In the genomic region with DNA sequence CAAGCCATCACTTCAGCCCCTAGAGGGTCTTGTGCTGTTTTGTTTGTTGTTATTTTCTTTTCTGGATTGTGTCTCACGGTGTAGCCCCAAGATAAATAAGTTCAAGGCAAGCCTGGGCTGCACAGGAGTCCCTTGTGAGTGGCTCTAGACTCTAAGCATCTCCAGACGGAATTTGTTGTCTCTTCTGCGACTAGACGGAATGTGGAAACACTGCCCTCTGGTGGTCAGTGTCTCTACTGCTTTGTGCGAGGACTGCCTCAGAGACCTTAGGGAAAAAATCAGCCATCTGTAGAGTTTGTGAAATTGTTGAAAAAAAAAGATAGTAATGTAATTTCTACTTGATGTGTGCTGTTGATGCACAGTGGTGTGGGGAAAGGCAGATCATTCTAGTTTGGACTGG, we compare ENCODE assay signal across 9 mouse cellular contexts. TPM values are rescaled to one million over a fixed set of nuclear protein-coding genes. Genes with fewer than 3 reads are reported as not detected.
DNase-seq lines count a peak whose midpoint lies in the region; ATAC-seq and TF ChIP-seq lines count a peak whose summit lies in the region.
"Had no signal": no experiment of that assay in that cellular context is flagged by ENCODE, and none has a peak within 500 bp of the region (broad histone marks: within the 10 kb centered on the region; RNA-seq: fewer than 3 reads in every experiment).

No protein-coding gene starts in this region.

- peak; percentile 88 to 90 for TF ChIP-seq CTCF in CH12.LX (conservative IDR thresholded peaks at IDR 0.05 in 1 of 2, IDR thresholded peaks at IDR 0.05 in 1 of 2; ENCODE audit: low read depth in 2 of 2, low read length in 2 of 2)
- TF ChIP-seq CTCF in lung, embryonic 14.5 days (IDR thresholded peaks at IDR 0.05; ENCODE audit: low read depth): peak; percentile 88

- no peaks in the 10 kb centered on the region for H3K4me1 ChIP-seq in CH12.LX (ENCODE audit: control insufficient read depth in 1 of 2, insufficient read depth in 2 of 2)
- H3K4me1 ChIP-seq in lung, embryonic 14.5 days (ENCODE audit: insufficient read depth): no peaks in the 10 kb centered on the region
- H3K4me1 ChIP-seq: limb, embryonic 13.5 days had no signal

- no peaks in the 10 kb centered on the region for H3K79me2 ChIP-seq in CH12.LX (replicated peaks; ENCODE audit: control insufficient read depth, extremely low read depth, insufficient read depth, poor library complexity, severe bottlenecking)

- DNase-seq in CH12.LX (ENCODE audit: extremely low read depth): peak; percentile 77
- peak; percentile 25 for DNase-seq in adrenal gland, adult 8-10 months
- DNase-seq in embryo, embryonic 11 days: peak; percentile 87
- peak; percentile 87 for DNase-seq in kidney, postnatal 10 days
- peak; percentile 93 for DNase-seq in lung, embryonic 14.5 days
- peak; percentile 70 for DNase-seq in retina, postnatal 7 days (ENCODE audit: low read depth, low spot score)
- DNase-seq in thymus, postnatal 4 days: peak; percentile 85

- TF ChIP-seq RAD21 in CH12.LX (IDR thresholded peaks at IDR 0.05; ENCODE audit: low read depth, low read length): peak; percentile 67

- H3K4me3 ChIP-seq in CH12.LX (replicated peaks in 1 of 3; ENCODE audit: low read depth in 2 of 3, low read length in 2 of 3, poor library complexity in 1 of 3): no peak overlapping the region
- H3K4me3 ChIP-seq in lung, embryonic 14.5 days (ENCODE audit: low read depth, low read length): no peak overlapping the region
- H3K4me3 ChIP-seq: limb, embryonic 13.5 days had no signal

- H3K27me3 ChIP-seq in CH12.LX (replicated peaks): peaks cover 2% of the 10 kb centered on the region
- no peaks in the 10 kb centered on the region for H3K27me3 ChIP-seq in lung, embryonic 14.5 days (ENCODE audit: insufficient read depth, low read length)
- H3K27me3 ChIP-seq: limb, embryonic 13.5 days had no signal

- H3K27ac ChIP-seq in CH12.LX (ENCODE audit: insufficient read depth, low read depth): no peak overlapping the region
- H3K27ac ChIP-seq in lung, embryonic 14.5 days (ENCODE audit: low read depth): no peak overlapping the region
- H3K27ac ChIP-seq: limb, embryonic 13.5 days had no signal

- no peaks in the 10 kb centered on the region for H3K9me3 ChIP-seq in CH12.LX (replicated peaks; ENCODE audit: low read length)
- no peaks in the 10 kb centered on the region for H3K9me3 ChIP-seq in lung, embryonic 14.5 days (ENCODE audit: low read depth, low read length)
- H3K9me3 ChIP-seq: limb, embryonic 13.5 days had no signal

- dilution Hi-C loops in CH12.LX (cut with MboI; ENCODE audit: extremely low pct_ligation_motif_present, extremely low pct_unique_long_range_greater_than_20kb, low sequenced_read_pairs): no loop called here

- WGBS in lung, embryonic 14.5 days: 0% methylated on average over 5 of the region's 5 CpGs

- H3K4me2 ChIP-seq in CH12.LX (ENCODE audit: insufficient read depth, low read depth, poor library complexity, severe bottlenecking): no peak overlapping the region
- H3K4me2 ChIP-seq in lung, embryonic 14.5 days: no peak overlapping the region
- H3K4me2 ChIP-seq: limb, embryonic 13.5 days had no signal

- no peak overlapping the region for H3K9ac ChIP-seq in CH12.LX (ENCODE audit: insufficient read depth, low read depth)
- H3K9ac ChIP-seq in lung, embryonic 14.5 days: no peak overlapping the region
- H3K9ac ChIP-seq: limb, embryonic 13.5 days had no signal

- in situ Hi-C loops in CH12.LX (cut with MboI; ENCODE audit: low pct_ligation_motif_present, low pct_unique_long_range_greater_than_20kb, low sequenced_read_pairs): loop anchor here (10.0 kb wide), 1 partner anchor 65 kb away; no protein-coding TSS in a partner anchor

- TF ChIP-seq EP300 in CH12.LX (IDR thresholded peaks at IDR 0.05; ENCODE audit: low read length): no peak

- H3K36me3 ChIP-seq in CH12.LX (replicated peaks in 1 of 2; ENCODE audit: control insufficient read depth in 1 of 2, insufficient read depth in 1 of 2, low read length in 1 of 2): no peaks in the 10 kb centered on the region
- no peaks in the 10 kb centered on the region for H3K36me3 ChIP-seq in lung, embryonic 14.5 days (ENCODE audit: insufficient read depth)
- H3K36me3 ChIP-seq: limb, embryonic 13.5 days had no signal

- peak; percentile 74 for ATAC-seq in granulocyte monocyte progenitor cell, adult 5-6 weeks (replicated peaks; ENCODE audit: poor library complexity, severe bottlenecking)
- peak; percentile 62; the same call in 1 of the 2 replicates for ATAC-seq in lung, embryonic 14.5 days (ENCODE audit: insufficient read depth)

- TF ChIP-seq POLR2A in CH12.LX (IDR thresholded peaks at IDR 0.05; ENCODE audit: low read depth, low read length): no peak

TF ChIP-seq in CH12.LX, 34 proteins besides CTCF, POLR2A, EP300 and RAD21:
- TF ChIP-seq NELFE (IDR thresholded peaks at IDR 0.05; ENCODE audit: low read depth, low read length): peak; percentile 20; the same call in 1 of the 2 replicates
- peak; percentile 59 for TF ChIP-seq SMC3 (IDR thresholded peaks at IDR 0.05; ENCODE audit: low read depth, low read length)
- no peak for TF ChIP-seq BHLHE40 (IDR thresholded peaks at IDR 0.05; ENCODE audit: low read depth, low read length)
- TF ChIP-seq ZNF384 (IDR thresholded peaks at IDR 0.05; ENCODE audit: low read depth, low read length): no peak
- no peak for TF ChIP-seq ELF1 (IDR thresholded peaks at IDR 0.05; ENCODE audit: low read depth, low read length)
- no peak for TF ChIP-seq CHD2 (IDR thresholded peaks at IDR 0.05; ENCODE audit: low read length)
- no peak for TF ChIP-seq RCOR1 (conservative IDR thresholded peaks at IDR 0.05; ENCODE audit: low read depth, low read length)
TF ChIP-seq in CH12.LX: peak in this region for 2.

RNA-seq across cellular contexts. Expression of gene Arpc1a, which starts 13.9 kb away (rescaled TPM):
- total RNA-seq in CH12.LX (2012; rRNA removed) (57.5 and 59.2 TPM in 2 replicates), CH12.LX (2014; rRNA removed) (56.5 and 59.5 TPM in 2 replicates)
- 68.9 and 83.2 TPM in 2 replicates for polyA plus RNA-seq in CH12.LX (2012; ENCODE audit: insufficient read length, low read depth)
- 100 to 1,000 TPM; 127 to 148 (median 140) TPM for total RNA-seq in adrenal gland, adult 8-10 months (2022)
- total RNA-seq in granulocyte monocyte progenitor cell, adult 5-6 weeks (2014; fragmentation: Nextera tagmentation): 76.8 and 81.1 TPM in 2 replicates
- total RNA-seq in granulocyte monocyte progenitor cell, adult 5-6 weeks (2017): 42.0 and 48.1 TPM in 2 replicates
- 144 and 148 TPM in 2 replicates for polyA plus RNA-seq in lung, embryonic 14.5 days (2014; fragmentation: Nextera tagmentation; extraction: Ambion mirVana)

RNA-seq across cellular contexts. Expression of gene Kpna7, which starts 14.1 kb away (rescaled TPM):
- total RNA-seq in CH12.LX (2012; rRNA removed) (not detected in 2 replicates), CH12.LX (2014; rRNA removed) (not detected in 2 replicates)
- polyA plus RNA-seq in CH12.LX (2012; ENCODE audit: insufficient read length, low read depth): 0.26 TPM in 1 of 2 replicates, not detected in the other
- total RNA-seq in adrenal gland, adult 8-10 months (2022): not detected
- not detected in 2 replicates for total RNA-seq in granulocyte monocyte progenitor cell, adult 5-6 weeks (2014; fragmentation: Nextera tagmentation)
- total RNA-seq in granulocyte monocyte progenitor cell, adult 5-6 weeks (2017): not detected in 2 replicates
- polyA plus RNA-seq in lung, embryonic 14.5 days (2014; fragmentation: Nextera tagmentation; extraction: Ambion mirVana): not detected in 2 replicates
- polyA plus RNA-seq: limb, embryonic 13.5 days had no signal

RNA-seq across cellular contexts. Expression of gene 1700018F24Rik, which starts 26.9 kb away (rescaled TPM):
- total RNA-seq in CH12.LX (2012; rRNA removed): not detected in 2 replicates
- not detected in 2 replicates for total RNA-seq in CH12.LX (2014; rRNA removed)
- not detected in 2 replicates for polyA plus RNA-seq in CH12.LX (2012; ENCODE audit: insufficient read length, low read depth)
- total RNA-seq in adrenal gland, adult 8-10 months (2022): not detected
- not detected in 2 replicates for total RNA-seq in granulocyte monocyte progenitor cell, adult 5-6 weeks (2014; fragmentation: Nextera tagmentation)
- total RNA-seq in granulocyte monocyte progenitor cell, adult 5-6 weeks (2017): not detected in 2 replicates
- polyA plus RNA-seq in lung, embryonic 14.5 days (2014; fragmentation: Nextera tagmentation; extraction: Ambion mirVana): not detected in 2 replicates
- polyA plus RNA-seq: limb, embryonic 13.5 days had no signal

RNA-seq across cellular contexts. Expression of gene Gm4871, which starts 37.2 kb away (rescaled TPM):
- not detected in 2 replicates for total RNA-seq in CH12.LX (2012; rRNA removed)
- total RNA-seq in CH12.LX (2014; rRNA removed): not detected in 2 replicates
- not detected in 2 replicates for polyA plus RNA-seq in CH12.LX (2012; ENCODE audit: insufficient read length, low read depth)
- total RNA-seq in adrenal gland, adult 8-10 months (2022): not detected
- total RNA-seq in granulocyte monocyte progenitor cell, adult 5-6 weeks (2014; fragmentation: Nextera tagmentation): not detected in 2 replicates
- not detected in 2 replicates for total RNA-seq in granulocyte monocyte progenitor cell, adult 5-6 weeks (2017)
- not detected in 2 replicates for polyA plus RNA-seq in lung, embryonic 14.5 days (2014; fragmentation: Nextera tagmentation; extraction: Ambion mirVana)
- polyA plus RNA-seq: limb, embryonic 13.5 days had no signal

RNA-seq across cellular contexts. Expression of gene Arpc1b, which starts 44.3 kb away (rescaled TPM):
- 516 and 548 TPM in 2 replicates for total RNA-seq in CH12.LX (2012; rRNA removed)
- total RNA-seq in CH12.LX (2014; rRNA removed): 317 and 330 TPM in 2 replicates
- 441 and 472 TPM in 2 replicates for polyA plus RNA-seq in CH12.LX (2012; ENCODE audit: insufficient read length, low read depth)
- 100 to 1,000 TPM; 185 to 202 (median 191) TPM for total RNA-seq in adrenal gland, adult 8-10 months (2022)
- total RNA-seq in granulocyte monocyte progenitor cell, adult 5-6 weeks (2014; fragmentation: Nextera tagmentation): 404 and 492 TPM in 2 replicates
- 197 and 242 TPM in 2 replicates for total RNA-seq in granulocyte monocyte progenitor cell, adult 5-6 weeks (2017)
- polyA plus RNA-seq in lung, embryonic 14.5 days (2014; fragmentation: Nextera tagmentation; extraction: Ambion mirVana): 182 and 189 TPM in 2 replicates

Comparison
In these comparisons a context has a peak if more than half of its experiments do, and no peak if none do; other contexts are left out.
1. DNase-seq: peak in every context shown above with its lines; median percentile 93 in lung, embryonic 14.5 days; 87 in embryo, embryonic 11 days; 87 in kidney, postnatal 10 days; 85 in thymus, postnatal 4 days; 77 in CH12.LX; 70 in retina, postnatal 7 days; 25 in adrenal gland, adult 8-10 months.